Mouse (Mus musculus) forebrain, embryonic 16.5 days (tissue): ENCODE results near the gene Trpm1. TPM values are rescaled to one million over a fixed set of nuclear protein-coding genes. Genes with fewer than 3 reads are reported as not detected.
A peak's percentile ranks its signal among the peaks of the same experiment; 100 is the strongest.

Source experiments
- ATAC-seq: fragments of 200-750 bp; cut with Nextera tagmentation; 2 replicates; pipeline ENCODE4 v1.8.0; 2017; ENCODE audit warnings: mild to moderate bottlenecking, moderate library complexity
- H3K27ac ChIP-seq: fragments of 300-500 bp; sonication (generic); 2 replicates; pipeline ENCODE4 v1.5.1; 2014; ENCODE audit warnings: low read length, control low read depth
- H3K27me3 ChIP-seq: fragments of 300-500 bp; sonication (generic); replicated peaks from 2 replicates; pipeline ENCODE4 v1.6.1; 2014; ENCODE audit warnings: low read length; ENCODE audit not compliant: control insufficient read depth, insufficient read depth
- H3K36me3 ChIP-seq: fragments of 300-500 bp; sonication (generic); 2 replicates; pipeline ENCODE4 v1.6.1; 2014; ENCODE audit not compliant: control insufficient read depth, insufficient read depth
- H3K4me1 ChIP-seq: fragments of 300-500 bp; sonication (generic); replicated peaks from 2 replicates; pipeline ENCODE4 v1.6.1; 2014; ENCODE audit warnings: low read length; ENCODE audit not compliant: control insufficient read depth, insufficient read depth
- H3K4me2 ChIP-seq: fragments of 300-500 bp; sonication (generic); 2 replicates; pipeline ENCODE4 v1.6.1; 2014; ENCODE audit warnings: mild to moderate bottlenecking, low read length, control low read depth
- H3K4me3 ChIP-seq: fragments of 300-500 bp; sonication (generic); replicated peaks from 2 replicates; pipeline ENCODE4 v1.5.1; 2014; ENCODE audit warnings: mild to moderate bottlenecking, low read length, control low read depth
- H3K9ac ChIP-seq: fragments of 300-500 bp; sonication (generic); replicated peaks from 2 replicates; pipeline ENCODE4 v1.6.1; 2014; ENCODE audit warnings: low read depth, low read length, control low read depth
- H3K9me3 ChIP-seq: fragments of 300-500 bp; sonication (generic); 2 replicates; pipeline ENCODE4 v1.6.1; 2016; ENCODE audit warnings: low read length; ENCODE audit not compliant: control insufficient read depth
- WGBS: fragments of 180-500 bp; shearing (Covaris S2); extraction: QIAGEN DNeasy Blood & Tissue Kit; methylation state at CpG from one replicate; pipeline ENCODE4 v1.1.7; 2014; 5-methylcytosine and 5-hydroxymethylcytosine counted together
- polyA plus RNA-seq: library from polyadenylated mRNA; unstranded; fragments of >200 nt; fragmentation: Nextera tagmentation; extraction: Ambion mirVana; gene quantifications from 2 replicates; pipeline ENCODE4 v1.2.1, GENCODE M21; 2015

Gene Trpm1
- polyA plus RNA-seq, 1 experiment from 2014 or later: 0.08 TPM

DNA sequence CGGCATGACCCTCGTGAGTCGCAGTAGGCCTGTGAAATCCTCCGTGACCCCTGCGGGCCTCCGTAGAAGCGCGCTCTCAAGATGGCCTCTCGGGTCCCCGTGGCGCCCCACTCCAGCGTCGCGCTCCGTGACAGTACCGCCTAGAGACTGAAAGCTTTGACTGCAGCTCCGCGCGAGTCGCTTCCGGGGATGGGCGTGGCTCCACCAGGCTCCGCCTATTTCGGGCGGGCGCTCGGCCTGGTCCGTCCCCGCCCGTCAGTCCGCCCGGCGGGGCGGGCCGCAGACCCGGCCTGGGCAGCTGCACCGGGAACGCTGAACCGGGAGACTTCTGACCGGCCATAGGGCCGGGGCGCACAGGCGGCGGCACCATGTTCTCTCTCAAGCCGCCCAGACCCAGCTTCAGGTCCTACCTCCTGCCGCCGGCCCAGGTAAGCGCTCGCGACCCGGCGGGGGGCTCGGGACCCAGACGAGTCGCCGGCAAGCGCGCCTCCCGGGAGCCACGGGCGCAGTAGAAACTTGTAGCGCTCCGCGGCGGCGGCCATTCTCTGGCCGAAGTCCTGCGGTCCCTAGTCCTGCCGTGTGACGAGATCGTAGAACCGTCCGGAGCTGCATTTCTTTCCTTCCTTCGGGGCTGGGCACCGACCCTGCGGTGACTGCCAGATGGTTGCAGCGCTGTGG is 133.9 kb downstream of the Trpm1 start, which contains the start of gene Mtmr10:
Gene Mtmr10, plus strand, starts transcription at position 240 of the 678 bp plus-strand sequence.
- Histone ChIP-seq H3K9me3 (no peaks in the 10 kb centered on the region), H3K27ac (peak within 1 kb of the TSS; percentile 69), H3K9ac (peak within 1 kb of the TSS; percentile 83), H3K27me3 (no peaks in the 10 kb centered on the region), H3K4me1 (peaks cover 9% of the 10 kb centered on the region), H3K4me2 (peak within 1 kb of the TSS; percentile 70), H3K36me3 (no peaks in the 10 kb centered on the region), H3K4me3 (peak within 1 kb of the TSS; percentile 96)
- peak; percentile 99 for ATAC-seq
- WGBS: 0% methylated on average over 77 of the region's 77 CpGs

DNA sequence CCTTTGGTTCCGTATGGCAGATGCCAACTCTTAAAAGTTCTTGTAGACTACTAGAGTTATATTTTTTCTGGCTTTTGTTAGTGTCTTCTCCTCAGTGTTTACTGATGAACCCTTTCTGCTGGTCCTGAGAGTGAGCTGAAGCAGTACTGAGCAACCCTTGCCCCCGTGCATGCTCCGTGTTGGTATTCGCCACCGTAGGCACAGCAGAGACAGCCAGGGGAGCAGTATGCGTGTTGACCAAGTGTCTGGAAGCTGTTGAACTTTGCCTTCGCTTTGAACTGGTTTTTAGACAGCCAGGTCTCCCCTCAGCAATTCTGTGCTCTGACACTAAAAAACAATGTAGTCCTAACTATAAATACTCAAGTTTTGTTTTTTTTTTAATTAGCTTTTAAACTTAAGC is 135.8 kb downstream of the Trpm1 start:
- H3K27ac ChIP-seq: no peak overlapping the region
- H3K4me3 ChIP-seq: no peak overlapping the region
- ATAC-seq: no peak
- WGBS: 97% methylated on average over 7 of the region's 7 CpGs
- no peaks in the 10 kb centered on the region for H3K9me3 ChIP-seq
- no peaks in the 10 kb centered on the region for H3K36me3 ChIP-seq
- H3K4me1 ChIP-seq: peaks cover 9% of the 10 kb centered on the region
- no peak overlapping the region for H3K4me2 ChIP-seq
- H3K9ac ChIP-seq: no peak overlapping the region
- H3K27me3 ChIP-seq: no peaks in the 10 kb centered on the region

DNA sequence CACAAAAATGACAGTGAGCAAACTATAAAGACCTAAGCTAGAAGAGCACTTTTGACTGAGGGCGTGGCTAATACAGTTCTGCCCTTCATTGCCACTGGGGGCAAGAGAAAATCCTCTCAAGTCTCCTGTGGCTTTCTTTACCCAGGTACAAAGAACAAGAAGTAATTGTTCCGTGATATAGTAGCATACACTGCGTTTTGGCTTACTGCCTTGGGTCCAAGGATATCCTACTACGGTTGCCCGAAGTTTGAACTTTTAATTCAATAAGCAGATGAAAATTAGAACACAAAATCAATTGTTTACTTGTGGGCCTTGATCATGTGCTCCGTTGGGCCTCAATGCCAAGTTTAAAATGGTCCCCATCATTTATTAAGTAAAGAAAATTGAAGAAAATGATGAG is 136.8 kb downstream of the Trpm1 start:
- WGBS: 88% methylated on average over 6 of the region's 6 CpGs
- no peak overlapping the region for H3K9ac ChIP-seq
- H3K4me1 ChIP-seq: peaks cover 9% of the 10 kb centered on the region
- no peaks in the 10 kb centered on the region for H3K27me3 ChIP-seq
- no peak overlapping the region for H3K4me2 ChIP-seq
- no peaks in the 10 kb centered on the region for H3K36me3 ChIP-seq
- no peak for ATAC-seq
- H3K9me3 ChIP-seq: no peaks in the 10 kb centered on the region
- no peak overlapping the region for H3K27ac ChIP-seq
- no peak overlapping the region for H3K4me3 ChIP-seq

DNA sequence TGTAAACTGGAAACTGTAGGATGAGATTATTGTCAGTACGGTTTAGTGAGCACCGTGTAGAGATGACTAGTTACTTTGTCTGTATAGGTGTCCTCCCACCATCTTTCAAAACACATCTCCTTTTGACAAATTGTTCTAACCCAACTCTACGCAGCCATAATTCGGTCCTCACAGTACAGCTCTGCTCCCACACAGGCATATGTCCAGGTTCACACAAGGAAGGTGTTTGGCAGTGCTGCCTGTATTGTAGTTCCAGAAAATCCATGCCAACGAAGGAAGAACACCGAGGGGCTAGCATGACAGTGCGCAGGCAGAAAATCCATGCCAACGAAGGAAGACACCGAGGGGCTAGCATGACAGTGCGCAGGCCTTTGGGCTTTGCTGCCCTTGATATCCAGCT is 138.1 kb downstream of the Trpm1 start:
- WGBS: 94% methylated on average over 10 of the region's 10 CpGs

DNA sequence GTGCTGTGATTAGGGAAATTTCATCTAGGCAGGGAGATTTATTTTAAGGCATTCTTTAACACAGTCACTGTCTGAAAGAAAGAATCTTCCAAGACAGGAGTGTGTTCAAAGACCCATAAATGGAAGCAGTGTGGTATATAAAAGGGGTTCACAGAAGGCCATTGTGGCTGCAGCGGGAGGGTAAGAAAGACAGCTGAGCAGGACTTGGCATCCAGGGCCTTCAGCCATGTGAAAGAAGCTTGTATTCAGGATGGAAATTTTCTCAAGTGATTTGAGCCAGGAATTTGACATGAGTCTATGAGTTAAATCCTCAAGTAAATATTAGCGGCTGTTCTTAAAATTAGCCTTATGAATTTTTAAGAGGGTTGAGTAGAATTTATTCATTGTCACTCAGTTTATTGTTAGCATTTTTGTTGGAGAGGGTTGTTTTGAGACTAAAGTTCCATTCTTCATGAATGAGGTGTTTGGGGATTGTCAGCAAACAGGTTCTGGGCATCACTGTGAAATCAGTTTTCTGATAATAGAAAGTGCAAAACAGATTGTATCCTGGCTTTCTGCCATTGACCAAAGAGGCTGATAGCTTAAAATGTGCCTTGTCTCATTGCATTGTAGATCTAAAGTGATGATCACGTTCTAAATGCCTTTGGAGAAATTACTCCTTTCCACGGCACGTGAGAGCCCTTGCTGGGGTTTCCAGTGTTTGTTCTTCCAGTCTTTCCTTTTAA is 142.8 kb downstream of the Trpm1 start:
- no peaks in the 10 kb centered on the region for H3K9me3 ChIP-seq
- no peak overlapping the region for H3K9ac ChIP-seq
- no peak overlapping the region for H3K4me3 ChIP-seq
- no peaks in the 10 kb centered on the region for H3K27me3 ChIP-seq
- 32% methylated on average over 5 of the region's 5 CpGs for WGBS
- ATAC-seq: no peak
- no peak overlapping the region for H3K27ac ChIP-seq
- no peaks in the 10 kb centered on the region for H3K36me3 ChIP-seq
- H3K4me2 ChIP-seq: no peak overlapping the region
- H3K4me1 ChIP-seq: peaks cover 7% of the 10 kb centered on the region; the same call in 1 of the 2 replicates

More for the DNA sequence above, 138.1 kb downstream of the Trpm1 start:
- ATAC-seq: no peak
- no peak overlapping the region for H3K27ac ChIP-seq
- no peak overlapping the region for H3K4me2 ChIP-seq
- no peaks in the 10 kb centered on the region for H3K9me3 ChIP-seq
- H3K4me1 ChIP-seq: peaks cover 13% of the 10 kb centered on the region
- H3K27me3 ChIP-seq: no peaks in the 10 kb centered on the region
- no peak overlapping the region for H3K9ac ChIP-seq
- no peak overlapping the region for H3K4me3 ChIP-seq
- H3K36me3 ChIP-seq: no peaks in the 10 kb centered on the region

DNA sequence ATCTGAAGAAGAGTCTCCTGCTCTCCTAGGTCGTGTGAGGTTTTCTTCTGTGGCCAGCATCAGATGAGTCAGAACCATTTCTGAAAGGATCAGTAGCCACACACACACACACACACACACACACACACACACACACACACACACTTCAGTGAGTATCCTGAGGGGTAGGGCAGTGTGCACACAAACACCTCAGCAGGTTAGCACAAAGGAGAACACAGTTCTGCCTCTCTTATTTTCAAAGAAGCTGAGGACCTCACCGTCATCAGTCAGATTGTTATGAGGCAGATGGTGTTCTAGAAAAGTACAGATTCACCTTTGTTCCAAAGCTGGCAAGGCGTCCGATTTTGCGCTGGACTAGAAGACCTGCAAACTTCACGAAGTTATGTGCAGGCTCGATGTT is 156.6 kb downstream of the Trpm1 start:
- Histone ChIP-seq H3K4me3 (no peak overlapping the region), H3K27me3 (no peaks in the 10 kb centered on the region), H3K9ac (no peak overlapping the region), H3K9me3 (no peaks in the 10 kb centered on the region), H3K27ac (no peak overlapping the region), H3K36me3 (peaks cover 3% of the 10 kb centered on the region; the same call in 1 of the 2 replicates), H3K4me1 (no peaks in the 10 kb centered on the region), H3K4me2 (no peak overlapping the region)
- 83% methylated on average over 7 of the region's 7 CpGs for WGBS
- no peak for ATAC-seq

DNA sequence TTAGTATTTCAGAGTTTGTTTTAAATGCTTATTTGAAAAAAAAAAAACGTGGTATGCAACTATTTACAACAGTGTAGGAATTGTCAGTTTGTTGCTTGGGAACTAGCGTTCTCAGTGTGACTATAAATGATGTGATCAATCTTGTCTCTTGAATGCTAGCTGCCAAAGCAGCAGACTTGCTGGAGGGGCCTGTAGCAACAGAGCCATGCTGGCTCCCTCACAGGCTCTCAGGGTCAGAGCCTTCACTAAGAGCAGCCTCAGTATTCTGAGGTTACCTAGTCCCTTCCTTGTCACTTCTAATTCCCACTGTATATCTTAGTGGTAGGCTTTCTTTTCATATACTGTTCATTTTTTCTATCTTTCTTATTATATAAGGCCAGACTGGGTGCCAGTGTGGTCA is 157.1 kb downstream of the Trpm1 start:
- peaks cover 3% of the 10 kb centered on the region; the same call in 1 of the 2 replicates for H3K36me3 ChIP-seq
- H3K4me3 ChIP-seq: no peak overlapping the region
- no peaks in the 10 kb centered on the region for H3K4me1 ChIP-seq
- no peak for ATAC-seq
- H3K27ac ChIP-seq: no peak overlapping the region
- H3K27me3 ChIP-seq: no peaks in the 10 kb centered on the region
- H3K4me2 ChIP-seq: no peak overlapping the region
- WGBS: 77% methylated on average over 2 of the region's 2 CpGs
- H3K9ac ChIP-seq: no peak overlapping the region
- H3K9me3 ChIP-seq: no peaks in the 10 kb centered on the region

DNA sequence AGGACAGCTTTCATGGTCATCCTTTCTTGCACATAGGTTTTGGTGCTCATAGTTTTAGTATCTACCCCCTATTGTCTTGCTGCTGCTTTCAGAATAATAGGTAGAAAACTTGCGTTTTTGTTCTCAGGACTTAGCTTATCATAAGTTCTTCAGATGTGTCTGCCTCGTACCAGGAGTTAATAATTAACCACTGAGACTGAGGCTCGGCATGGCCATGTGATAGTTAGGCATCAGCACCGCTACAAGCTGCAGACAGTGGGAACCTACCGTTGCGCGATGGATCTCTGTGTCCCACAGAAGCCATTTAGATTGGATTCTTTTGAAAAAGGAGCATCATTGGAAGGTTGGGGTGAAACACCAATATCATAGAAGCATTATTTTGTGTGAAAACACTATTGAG is 159.2 kb downstream of the Trpm1 start:
- Histone ChIP-seq H3K27me3 (no peaks in the 10 kb centered on the region), H3K4me2 (no peak overlapping the region), H3K36me3 (peaks cover 3% of the 10 kb centered on the region; the same call in 1 of the 2 replicates), H3K4me3 (no peak overlapping the region), H3K9me3 (no peaks in the 10 kb centered on the region), H3K4me1 (no peaks in the 10 kb centered on the region), H3K27ac (no peak overlapping the region), H3K9ac (no peak overlapping the region)
- ATAC-seq: no peak
- WGBS: 93% methylated on average over 7 of the region's 7 CpGs
